Mouse (Mus musculus): ENCODE results near the gene Ugt1a2.

GRCm38 (mm10) chr1:88254793-88255465 lies 54.5 kb downstream of the Ugt1a2 start:
- TF ChIP-seq POLR2A (IDR thresholded peaks at IDR 0.05; ENCODE audit: low read depth, low read length): no peak
- no peak for TF ChIP-seq CTCF (IDR thresholded peaks at IDR 0.05; ENCODE audit: extremely low read depth, insufficient read length, insufficient replicate concordance, low read depth, low read length)
